ENCODE assay signal across 9 mouse cellular contexts in the genomic region with DNA sequence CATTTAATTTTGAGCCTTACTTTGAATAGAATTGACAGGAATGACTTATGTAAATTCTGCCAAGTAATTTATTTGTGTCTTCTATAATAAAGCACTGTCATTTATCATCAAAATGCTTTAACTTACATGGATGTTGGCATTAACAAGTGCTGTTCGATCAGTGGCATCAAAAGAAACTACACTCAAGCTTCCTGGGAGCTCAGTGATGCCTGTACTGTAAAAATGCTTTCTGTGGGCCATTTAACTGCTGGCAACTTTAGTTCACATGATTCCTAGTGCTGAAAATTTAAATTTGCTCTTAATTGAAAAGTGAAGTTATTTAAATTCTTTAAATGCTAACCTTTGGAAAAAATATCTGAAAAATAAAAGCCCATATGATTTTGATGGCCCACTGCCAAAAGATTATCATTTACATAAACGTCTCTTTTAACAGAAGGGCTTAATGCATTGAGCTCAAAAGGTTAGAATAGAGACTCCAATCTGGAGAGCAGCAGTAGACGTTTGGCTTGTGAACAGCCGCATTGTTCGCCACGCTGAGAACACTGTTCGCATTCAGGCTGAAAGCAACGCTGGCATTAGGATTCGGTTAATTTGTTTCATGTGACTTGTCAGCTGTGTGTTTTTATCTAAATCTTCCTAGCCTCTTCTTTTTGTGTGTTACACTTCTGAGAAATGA. TPM values are rescaled to one million over a fixed set of nuclear protein-coding genes. Genes with fewer than 3 reads are reported as not detected.
DNase-seq lines count a peak whose midpoint lies in the region; ATAC-seq and TF ChIP-seq lines count a peak whose summit lies in the region.
"Had no signal": no experiment of that assay in that cellular context is flagged by ENCODE, and none has a peak within 500 bp of the region (broad histone marks: within the 10 kb centered on the region; RNA-seq: fewer than 3 reads in every experiment).

No protein-coding gene starts in this region.

- DNase-seq in cerebellum, postnatal 14 days: peak; percentile 29 to 43
- peak; percentile 65 for DNase-seq in neural tube, embryonic 11.5 days (ENCODE audit: low spot score)
- DNase-seq in neural tube, embryonic 10.5 days (ENCODE audit: extremely low spot score, low spot score): no peak
- DNase-seq in hindbrain, postnatal 0 days (ENCODE audit: low spot score): peak; percentile 82
- no peak for DNase-seq in adrenal gland, postnatal 10 days

- H3K27ac ChIP-seq in neural tube, embryonic 11.5 days (ENCODE audit: low read depth, low read length): no peak overlapping the region
- H3K27ac ChIP-seq in hindbrain, postnatal 0 days: peak overlapping the region; percentile 46; the same call in 1 of the 2 replicates
- 0 out of 2 replicates have a peak overlapping the region, but pooled peaks have one; percentile 33 for H3K27ac ChIP-seq in stomach, embryonic 15.5 days

- H3K4me3 ChIP-seq in neural tube, embryonic 11.5 days (ENCODE audit: low read depth, low read length): no peak overlapping the region
- no peak overlapping the region for H3K4me3 ChIP-seq in hindbrain, postnatal 0 days (ENCODE audit: low read length)
- H3K4me3 ChIP-seq in stomach, embryonic 15.5 days (replicated peaks): no peak overlapping the region
- H3K4me3 ChIP-seq: megakaryocyte, embryonic 14.5 days had no signal

- no peak for ATAC-seq in cerebellum, adult (ENCODE audit: insufficient number of reproducible peaks, low FRiP score, low TSS enrichment)
- ATAC-seq in neural tube, embryonic 11.5 days (ENCODE audit: insufficient read depth, low FRiP score, low TSS enrichment): peak; percentile 70; the same call in 1 of the 2 replicates
- ATAC-seq in hindbrain, postnatal 0 days: peak; percentile 77
- no peak for ATAC-seq in stomach, embryonic 15.5 days (ENCODE audit: insufficient read depth, low FRiP score, low read depth)
- no peak for ATAC-seq in megakaryocyte progenitor cell, adult 5-6 weeks (replicated peaks; ENCODE audit: poor library complexity)

- H3K9me3 ChIP-seq in neural tube, embryonic 11.5 days (ENCODE audit: control insufficient read depth, low read length): no peaks in the 10 kb centered on the region
- H3K9me3 ChIP-seq in hindbrain, postnatal 0 days (ENCODE audit: low read length): no peaks in the 10 kb centered on the region
- no peaks in the 10 kb centered on the region for H3K9me3 ChIP-seq in stomach, embryonic 15.5 days
- H3K9me3 ChIP-seq: megakaryocyte, embryonic 14.5 days had no signal

- no peak for TF ChIP-seq CTCF in hindbrain, postnatal 0 days (IDR thresholded peaks at IDR 0.05; ENCODE audit: low read depth)

- H3K36me3 ChIP-seq in neural tube, embryonic 11.5 days (ENCODE audit: control insufficient read depth, insufficient read depth, low read length): no peaks in the 10 kb centered on the region
- H3K36me3 ChIP-seq in hindbrain, postnatal 0 days (ENCODE audit: insufficient read depth, low read length): peaks cover 8% of the 10 kb centered on the region; the same call in 1 of the 2 replicates
- H3K36me3 ChIP-seq in stomach, embryonic 15.5 days: no peaks in the 10 kb centered on the region; the same call in 1 of the 2 replicates

- 29% methylated on average over 9 of the region's 9 CpGs for WGBS in neural tube, embryonic 11.5 days
- 13% methylated on average over 9 of the region's 9 CpGs for WGBS in hindbrain, postnatal 0 days
- 33% methylated on average over 9 of the region's 9 CpGs for WGBS in stomach, embryonic 15.5 days

- H3K9ac ChIP-seq in neural tube, embryonic 11.5 days (ENCODE audit: low read length): no peak overlapping the region
- H3K9ac ChIP-seq in hindbrain, postnatal 0 days (replicated peaks; ENCODE audit: low read length): no peak overlapping the region
- no peak overlapping the region for H3K9ac ChIP-seq in stomach, embryonic 15.5 days

- no peaks in the 10 kb centered on the region for H3K27me3 ChIP-seq in neural tube, embryonic 11.5 days (ENCODE audit: control insufficient read depth, insufficient read depth, low read length)
- H3K27me3 ChIP-seq in hindbrain, postnatal 0 days (ENCODE audit: insufficient read depth, low read length): no peaks in the 10 kb centered on the region
- no peaks in the 10 kb centered on the region for H3K27me3 ChIP-seq in stomach, embryonic 15.5 days (replicated peaks)
- H3K27me3 ChIP-seq: megakaryocyte, embryonic 14.5 days had no signal

- no peak overlapping the region for H3K4me2 ChIP-seq in neural tube, embryonic 11.5 days (ENCODE audit: low read depth)
- peak overlapping the region; percentile 27; the same call in 1 of the 2 replicates for H3K4me2 ChIP-seq in hindbrain, postnatal 0 days (ENCODE audit: low read depth, low read length)
- 0 out of 2 replicates have a peak overlapping the region, but pooled peaks have one; percentile 25 for H3K4me2 ChIP-seq in stomach, embryonic 15.5 days

- 0 out of 2 replicates have a peak, but pooled peaks cover 3% of the 10 kb centered on the region for H3K4me1 ChIP-seq in neural tube, embryonic 11.5 days (ENCODE audit: control insufficient read depth, insufficient read depth, low read length)
- H3K4me1 ChIP-seq in hindbrain, postnatal 0 days (ENCODE audit: insufficient read depth, low read length): no peaks in the 10 kb centered on the region
- peaks cover 7% of the 10 kb centered on the region; the same call in 1 of the 2 replicates for H3K4me1 ChIP-seq in stomach, embryonic 15.5 days

RNA-seq across cellular contexts. Expression of a gene that starts 59.1 kb away (rescaled TPM):
- 58.1 and 64.0 TPM in 2 replicates for polyA plus RNA-seq in neural tube, embryonic 11.5 days (2014; fragmentation: Nextera tagmentation; extraction: Ambion mirVana)
- 199 and 230 TPM in 2 replicates for total RNA-seq in hindbrain, postnatal 0 days (2014; rRNA removed)
- polyA plus RNA-seq in hindbrain, postnatal 0 days (2015; fragmentation: Nextera tagmentation; extraction: Ambion mirVana): 76.5 and 79.6 TPM in 2 replicates
- polyA plus RNA-seq in stomach, embryonic 15.5 days (2015; fragmentation: Nextera tagmentation; extraction: Ambion mirVana): 25.5 and 26.1 TPM in 2 replicates
- 29.2 and 29.4 TPM in 2 replicates for total RNA-seq in megakaryocyte progenitor cell, adult 5-6 weeks (2015)
- 48.5 and 69.9 TPM in 2 replicates for total RNA-seq in megakaryocyte progenitor cell, adult 5-6 weeks (2017)
- 10 to 100 TPM; 67.8 to 80.8 TPM for total RNA-seq in adrenal gland, postnatal 10 days (2021)

Comparison
In these comparisons a context has a peak if more than half of its experiments do, and no peak if none do; other contexts are left out.
1. DNase-seq: peak in cerebellum, postnatal 14 days (2 of 2), neural tube, embryonic 11.5 days (single experiment) and hindbrain, postnatal 0 days (single experiment); none in neural tube, embryonic 10.5 days (single experiment) and adrenal gland, postnatal 10 days (single experiment).
2. ATAC-seq: peak in neural tube, embryonic 11.5 days (single experiment) and hindbrain, postnatal 0 days (single experiment); none in cerebellum, adult (single experiment), stomach, embryonic 15.5 days (single experiment) and megakaryocyte progenitor cell, adult 5-6 weeks (single experiment).